Mouse (Mus musculus): ENCODE data around the gene Itgb7. TPM values are rescaled to one million over a fixed set of nuclear protein-coding genes. Genes with fewer than 3 reads are reported as not detected.

Gene Itgb7
- polyA plus RNA-seq, 1 experiment from 2014 or later = 2.0 TPM

GRCm38 (mm10) chr15:102217325-102217724 is 14.4 kb downstream of the Itgb7 start:
- peak; percentile 16; the same call in 1 of the 2 replicates for ATAC-seq
- no peaks in the 10 kb centered on the region for H3K27me3 ChIP-seq (replicated peaks; ENCODE audit: control insufficient read depth, insufficient read depth, low read length)
- H3K4me1 ChIP-seq (ENCODE audit: control insufficient read depth, insufficient read depth, low read depth, low read length) = no peaks in the 10 kb centered on the region
- H3K4me3 ChIP-seq (ENCODE audit: low read length) = no peak overlapping the region
- H3K4me2 ChIP-seq (ENCODE audit: low read length) = no peak overlapping the region
- WGBS = 92% methylated on average over 7 of the region's 7 CpGs
- no peak overlapping the region for H3K9ac ChIP-seq (ENCODE audit: low read depth, low read length)
- peaks cover 21% of the 10 kb centered on the region for H3K36me3 ChIP-seq (ENCODE audit: control insufficient read depth, insufficient read depth, low read length)
- H3K27ac ChIP-seq (ENCODE audit: low read depth, low read length) = no peak overlapping the region
- H3K9me3 ChIP-seq (ENCODE audit: control insufficient read depth, low read length) = no peaks in the 10 kb centered on the region

DNA sequence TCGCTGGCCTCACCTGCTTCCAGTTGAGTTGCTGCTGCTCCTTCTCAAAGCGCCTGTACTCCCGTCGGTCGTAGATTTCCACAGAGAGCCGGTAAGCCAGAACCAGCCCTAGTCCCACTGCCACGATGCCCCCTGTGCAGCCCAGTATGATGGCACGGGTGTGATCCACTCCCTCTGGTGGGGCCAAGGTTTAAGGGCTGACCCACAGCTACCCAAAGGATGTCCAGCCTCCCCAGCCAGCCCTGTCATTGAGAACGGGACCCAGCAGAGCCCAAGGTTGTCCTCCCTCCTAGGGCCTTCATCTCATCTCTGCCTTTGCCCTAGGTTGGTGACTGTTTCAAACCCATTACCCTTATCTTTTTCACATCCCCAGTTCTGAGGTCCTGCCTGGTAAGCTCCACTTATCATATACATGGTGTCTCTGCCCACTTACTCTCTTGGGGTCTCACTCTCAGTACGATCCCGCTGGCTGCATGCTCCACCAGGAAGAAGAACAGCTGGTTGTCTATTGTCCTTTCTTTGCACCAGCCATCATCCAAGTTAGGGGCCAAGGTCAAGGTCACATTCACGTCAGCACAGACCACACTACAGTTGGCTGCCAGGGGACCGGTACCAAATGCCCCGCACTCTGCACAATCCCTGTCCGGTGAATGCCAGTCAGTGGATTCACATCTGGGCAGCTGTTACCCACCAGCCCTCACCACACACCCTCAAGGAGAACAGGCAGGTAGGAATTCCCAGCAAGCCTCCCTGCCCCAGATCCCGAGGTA is 15.1 kb downstream of the Itgb7 start:
- Histone ChIP-seq H3K4me2 (ENCODE audit: low read length) (no peak overlapping the region), H3K27me3 (replicated peaks; ENCODE audit: control insufficient read depth, insufficient read depth, low read length) (no peaks in the 10 kb centered on the region), H3K27ac (ENCODE audit: low read depth, low read length) (no peak overlapping the region), H3K9me3 (ENCODE audit: control insufficient read depth, low read length) (no peaks in the 10 kb centered on the region), H3K4me1 (ENCODE audit: control insufficient read depth, insufficient read depth, low read depth, low read length) (no peaks in the 10 kb centered on the region), H3K4me3 (ENCODE audit: low read length) (no peak overlapping the region), H3K36me3 (ENCODE audit: control insufficient read depth, insufficient read depth, low read length) (peaks cover 22% of the 10 kb centered on the region), H3K9ac (ENCODE audit: low read depth, low read length) (no peak overlapping the region)
- ATAC-seq = peak; percentile 9
- 86% methylated on average over 16 of the region's 16 CpGs for WGBS

DNA sequence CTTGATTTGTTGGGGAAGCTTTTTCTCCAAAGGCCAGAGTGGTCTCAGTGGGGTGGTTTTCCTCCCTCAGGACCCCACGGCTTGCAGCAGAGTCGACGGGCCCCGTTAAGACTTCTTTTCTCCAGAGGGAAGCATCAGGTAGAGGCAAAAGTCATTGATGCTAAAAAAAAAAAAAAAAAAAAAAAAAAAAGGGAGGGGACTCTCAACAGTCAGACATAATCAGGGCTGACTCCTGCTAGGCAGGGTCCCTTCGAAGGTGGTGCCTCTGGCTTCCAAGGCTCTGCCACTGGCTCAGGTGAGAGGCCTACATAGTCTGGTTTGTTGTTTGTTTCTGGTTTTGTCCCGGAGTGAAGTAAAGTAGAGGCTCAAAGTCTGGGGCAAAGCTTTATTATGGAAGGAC is 16.1 kb downstream of the Itgb7 start:
- Histone ChIP-seq H3K27me3 (replicated peaks; ENCODE audit: control insufficient read depth, insufficient read depth, low read length) (no peaks in the 10 kb centered on the region), H3K4me2 (ENCODE audit: low read length) (no peak overlapping the region), H3K4me1 (ENCODE audit: control insufficient read depth, insufficient read depth, low read depth, low read length) (no peaks in the 10 kb centered on the region), H3K27ac (ENCODE audit: low read depth, low read length) (no peak overlapping the region), H3K36me3 (ENCODE audit: control insufficient read depth, insufficient read depth, low read length) (peaks cover 22% of the 10 kb centered on the region), H3K4me3 (ENCODE audit: low read length) (no peak overlapping the region), H3K9me3 (ENCODE audit: control insufficient read depth, low read length) (no peaks in the 10 kb centered on the region), H3K9ac (ENCODE audit: low read depth, low read length) (no peak overlapping the region)
- no peak for ATAC-seq
- WGBS = 77% methylated on average over 6 of the region's 6 CpGs

DNA sequence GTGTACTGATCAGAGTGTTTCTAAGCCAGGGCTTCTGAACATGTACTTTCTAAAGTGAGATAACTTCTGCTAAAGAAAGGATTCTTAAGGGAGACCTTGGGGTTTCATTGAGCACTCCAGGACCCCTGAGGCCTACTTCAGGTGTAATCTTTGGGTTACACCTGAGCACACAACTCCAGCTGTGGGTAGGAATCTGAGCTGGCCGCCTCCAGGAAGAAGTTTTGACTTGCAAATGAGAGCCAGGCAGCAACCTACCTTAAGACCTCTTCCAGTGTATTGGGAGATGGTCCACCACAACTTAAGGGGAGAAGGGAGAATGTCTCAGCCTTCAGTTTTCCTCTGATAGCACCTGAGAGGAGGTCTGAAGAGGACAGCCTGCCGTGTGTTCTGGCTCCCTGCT is 17.6 kb downstream of the Itgb7 start:
- no peaks in the 10 kb centered on the region for H3K27me3 ChIP-seq (replicated peaks; ENCODE audit: control insufficient read depth, insufficient read depth, low read length)
- H3K27ac ChIP-seq (ENCODE audit: low read depth, low read length) = no peak overlapping the region
- no peak overlapping the region for H3K4me2 ChIP-seq (ENCODE audit: low read length)
- no peak overlapping the region for H3K4me3 ChIP-seq (ENCODE audit: low read length)
- H3K36me3 ChIP-seq (ENCODE audit: control insufficient read depth, insufficient read depth, low read length) = peaks cover 29% of the 10 kb centered on the region
- no peaks in the 10 kb centered on the region for H3K4me1 ChIP-seq (ENCODE audit: control insufficient read depth, insufficient read depth, low read depth, low read length)
- 43% methylated on average over 2 of the region's 2 CpGs for WGBS
- no peaks in the 10 kb centered on the region for H3K9me3 ChIP-seq (ENCODE audit: control insufficient read depth, low read length)
- ATAC-seq = no peak
- H3K9ac ChIP-seq (ENCODE audit: low read depth, low read length) = no peak overlapping the region

DNA sequence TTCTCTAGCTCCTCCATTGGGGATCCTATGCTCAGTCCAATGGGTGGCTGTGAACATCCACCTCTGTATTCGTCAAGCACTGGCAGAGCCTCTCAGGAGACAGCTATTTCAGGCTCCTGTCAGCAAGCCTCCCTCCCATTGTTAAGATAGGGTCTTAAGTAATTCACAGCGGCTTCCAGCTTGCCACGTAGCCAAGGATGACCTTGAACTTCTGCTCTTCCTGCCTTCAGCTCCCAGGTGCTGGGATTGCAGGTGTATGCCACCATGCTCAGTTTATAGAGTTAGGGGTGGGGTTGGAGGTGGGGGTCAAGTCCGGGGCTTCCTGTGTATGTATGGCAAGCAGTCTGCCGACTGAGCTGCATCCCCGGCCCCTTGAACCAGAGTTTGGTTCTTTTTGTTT is 19.8 kb downstream of the Itgb7 start:
- Histone ChIP-seq H3K9me3 (ENCODE audit: control insufficient read depth, low read length) (no peaks in the 10 kb centered on the region), H3K36me3 (ENCODE audit: control insufficient read depth, insufficient read depth, low read length) (peaks cover 37% of the 10 kb centered on the region), H3K27me3 (replicated peaks; ENCODE audit: control insufficient read depth, insufficient read depth, low read length) (no peaks in the 10 kb centered on the region), H3K9ac (ENCODE audit: low read depth, low read length) (no peak overlapping the region), H3K27ac (ENCODE audit: low read depth, low read length) (no peak overlapping the region), H3K4me1 (ENCODE audit: control insufficient read depth, insufficient read depth, low read depth, low read length) (peaks cover 3% of the 10 kb centered on the region), H3K4me2 (ENCODE audit: low read length) (no peak overlapping the region), H3K4me3 (ENCODE audit: low read length) (no peak overlapping the region)
- WGBS = 81% methylated on average over 6 of the region's 6 CpGs
- ATAC-seq = no peak

GRCm38 (mm10) chr15:102210816-102211215 is 20.9 kb downstream of the Itgb7 start:
- Histone ChIP-seq H3K27me3 (replicated peaks; ENCODE audit: control insufficient read depth, insufficient read depth, low read length) (no peaks in the 10 kb centered on the region), H3K4me2 (ENCODE audit: low read length) (no peak overlapping the region), H3K9ac (ENCODE audit: low read depth, low read length) (no peak overlapping the region), H3K36me3 (ENCODE audit: control insufficient read depth, insufficient read depth, low read length) (peaks cover 33% of the 10 kb centered on the region), H3K27ac (ENCODE audit: low read depth, low read length) (no peak overlapping the region), H3K4me1 (ENCODE audit: control insufficient read depth, insufficient read depth, low read depth, low read length) (peaks cover 11% of the 10 kb centered on the region), H3K4me3 (ENCODE audit: low read length) (no peak overlapping the region), H3K9me3 (ENCODE audit: control insufficient read depth, low read length) (no peaks in the 10 kb centered on the region)
- 93% methylated on average over 4 of the region's 4 CpGs for WGBS
- ATAC-seq = no peak

DNA sequence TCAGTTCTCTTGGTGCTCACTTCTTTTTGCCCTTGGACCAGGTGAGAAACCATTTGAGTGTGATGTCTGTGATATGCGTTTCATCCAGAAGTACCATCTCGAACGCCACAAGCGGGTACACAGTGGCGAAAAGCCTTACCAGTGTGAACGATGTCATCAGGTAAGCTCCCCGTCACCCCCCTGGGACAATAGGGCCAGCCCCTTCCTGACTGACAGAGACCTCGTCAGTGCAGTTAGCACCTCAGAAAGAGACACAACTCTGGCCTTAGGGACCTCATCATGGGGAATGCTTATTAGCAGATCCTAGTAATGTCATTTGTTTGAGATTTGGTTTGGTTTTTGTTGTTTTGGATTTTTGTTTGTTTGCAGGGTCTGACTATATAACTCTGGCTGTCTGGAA is 22.6 kb downstream of the Itgb7 start:
- no peak overlapping the region for H3K27ac ChIP-seq (ENCODE audit: low read depth, low read length)
- H3K27me3 ChIP-seq (replicated peaks; ENCODE audit: control insufficient read depth, insufficient read depth, low read length) = no peaks in the 10 kb centered on the region
- H3K9ac ChIP-seq (ENCODE audit: low read depth, low read length) = no peak overlapping the region
- H3K4me1 ChIP-seq (ENCODE audit: control insufficient read depth, insufficient read depth, low read depth, low read length) = peaks cover 25% of the 10 kb centered on the region
- no peak overlapping the region for H3K4me2 ChIP-seq (ENCODE audit: low read length)
- no peak for ATAC-seq
- 93% methylated on average over 8 of the region's 8 CpGs for WGBS
- H3K36me3 ChIP-seq (ENCODE audit: control insufficient read depth, insufficient read depth, low read length) = peaks cover 30% of the 10 kb centered on the region
- no peak overlapping the region for H3K4me3 ChIP-seq (ENCODE audit: low read length)
- H3K9me3 ChIP-seq (ENCODE audit: control insufficient read depth, low read length) = no peaks in the 10 kb centered on the region

- no peak for ATAC-seq
- no peak overlapping the region for H3K4me3 ChIP-seq (ENCODE audit: low read length)
- peaks cover 25% of the 10 kb centered on the region for H3K4me1 ChIP-seq (ENCODE audit: control insufficient read depth, insufficient read depth, low read depth, low read length)
- no peaks in the 10 kb centered on the region for H3K9me3 ChIP-seq (ENCODE audit: control insufficient read depth, low read length)
- no peak overlapping the region for H3K27ac ChIP-seq (ENCODE audit: low read depth, low read length)
- H3K36me3 ChIP-seq (ENCODE audit: control insufficient read depth, insufficient read depth, low read length) = peaks cover 24% of the 10 kb centered on the region
- WGBS = 90% methylated on average over 9 of the region's 9 CpGs
- no peaks in the 10 kb centered on the region for H3K27me3 ChIP-seq (replicated peaks; ENCODE audit: control insufficient read depth, insufficient read depth, low read length)
- H3K9ac ChIP-seq (ENCODE audit: low read depth, low read length) = no peak overlapping the region
- no peak overlapping the region for H3K4me2 ChIP-seq (ENCODE audit: low read length)
Measured at GRCm38 (mm10) chr15:102208092-102208561, 23.6 kb downstream of the Itgb7 start.

- ATAC-seq = no peak
- no peak overlapping the region for H3K4me2 ChIP-seq (ENCODE audit: low read length)
- no peaks in the 10 kb centered on the region for H3K27me3 ChIP-seq (replicated peaks; ENCODE audit: control insufficient read depth, insufficient read depth, low read length)
- H3K9ac ChIP-seq (ENCODE audit: low read depth, low read length) = 0 out of 2 replicates have a peak overlapping the region, but pooled peaks have one; percentile 0
- no peak overlapping the region for H3K4me3 ChIP-seq (ENCODE audit: low read length)
- H3K36me3 ChIP-seq (ENCODE audit: control insufficient read depth, insufficient read depth, low read length) = peaks cover 17% of the 10 kb centered on the region
- peaks cover 30% of the 10 kb centered on the region for H3K4me1 ChIP-seq (ENCODE audit: control insufficient read depth, insufficient read depth, low read depth, low read length)
- no peaks in the 10 kb centered on the region for H3K9me3 ChIP-seq (ENCODE audit: control insufficient read depth, low read length)
- WGBS = 65% methylated on average over 3 of the region's 3 CpGs
- H3K27ac ChIP-seq (ENCODE audit: low read depth, low read length) = no peak overlapping the region
Measured at GRCm38 (mm10) chr15:102207351-102207750, 24.4 kb downstream of the Itgb7 start.

Data from hindbrain, embryonic 16.5 days (tissue).